Mouse (Mus musculus) thymus, postnatal 4 days (tissue): Measurements from ENCODE around the gene Faim2.

ENCODE experiments used
- DNase-seq: peaks from one replicate; pipeline ENCODE4 v3.0.0; 2021

The Faim2 gene

GRCm38 (mm10) chr15:99457606-99458401 lies 70.2 kb downstream of the Faim2 start, which contains the start of gene Nckap5l:
TSS of gene Nckap5l (minus strand) at chr15:99457748.
- DNase-seq, result peak; percentile 95

- peak; percentile 75 for DNase-seq
These were observed 70.9 kb downstream of the Faim2 start for GRCm38 (mm10) chr15:99456963-99457605.

GRCm38 (mm10) chr15:99456338-99456962 lies 71.5 kb downstream of the Faim2 start:
- no peak for DNase-seq

DNA sequence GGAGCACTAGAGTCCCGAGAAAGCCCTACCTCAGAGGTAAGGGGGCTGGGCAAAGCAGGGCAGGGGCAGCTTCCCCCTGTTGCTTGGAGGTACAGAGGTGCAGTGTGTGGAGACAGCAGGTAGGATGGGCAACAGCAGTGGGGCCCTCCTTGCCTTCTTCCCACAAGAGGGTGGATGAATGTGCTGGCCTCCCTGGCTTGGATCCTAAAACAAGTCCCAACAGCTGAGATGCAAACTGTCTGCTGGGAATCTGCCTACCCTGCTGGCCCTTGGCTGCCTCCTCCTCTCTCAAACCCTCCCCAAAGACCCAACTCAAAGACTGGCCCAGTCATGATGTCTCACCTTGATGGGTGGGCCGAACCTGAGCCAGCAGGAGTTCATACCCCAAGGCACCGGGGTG lies 72.5 kb downstream of the Faim2 start:
- no peak for DNase-seq

- DNase-seq, result no peak
These were observed 73.2 kb downstream of the Faim2 start for GRCm38 (mm10) chr15:99454585-99455279.

- DNase-seq, result peak; percentile 55
These were observed 74.6 kb downstream of the Faim2 start for GRCm38 (mm10) chr15:99453153-99453900.

DNA sequence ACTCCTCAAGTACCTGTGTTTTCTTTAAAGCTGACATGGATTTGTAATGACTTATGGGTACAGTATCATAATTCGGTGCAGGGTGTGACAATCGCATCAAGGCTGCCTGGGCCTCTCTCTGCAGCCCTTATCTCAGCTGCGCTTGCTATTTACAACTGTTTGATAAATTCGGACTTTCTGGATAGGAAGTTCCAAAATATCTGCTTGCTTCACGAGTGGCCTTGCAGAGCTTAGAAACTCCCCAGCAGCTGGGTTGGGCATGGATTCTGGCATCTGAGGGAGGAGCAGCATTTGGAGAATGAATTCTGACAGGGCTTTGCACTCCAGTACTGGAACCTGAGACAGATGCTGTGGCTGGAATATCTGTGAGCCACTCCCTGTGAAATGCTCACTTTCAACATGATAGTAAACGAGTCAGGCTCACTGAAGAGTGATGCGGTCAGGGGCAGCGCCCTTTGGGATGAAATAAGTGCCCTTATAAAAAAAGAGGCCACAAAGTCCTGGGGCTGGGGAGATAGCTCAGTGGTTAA lies 78.1 kb downstream of the Faim2 start:
- no peak for DNase-seq

DNA sequence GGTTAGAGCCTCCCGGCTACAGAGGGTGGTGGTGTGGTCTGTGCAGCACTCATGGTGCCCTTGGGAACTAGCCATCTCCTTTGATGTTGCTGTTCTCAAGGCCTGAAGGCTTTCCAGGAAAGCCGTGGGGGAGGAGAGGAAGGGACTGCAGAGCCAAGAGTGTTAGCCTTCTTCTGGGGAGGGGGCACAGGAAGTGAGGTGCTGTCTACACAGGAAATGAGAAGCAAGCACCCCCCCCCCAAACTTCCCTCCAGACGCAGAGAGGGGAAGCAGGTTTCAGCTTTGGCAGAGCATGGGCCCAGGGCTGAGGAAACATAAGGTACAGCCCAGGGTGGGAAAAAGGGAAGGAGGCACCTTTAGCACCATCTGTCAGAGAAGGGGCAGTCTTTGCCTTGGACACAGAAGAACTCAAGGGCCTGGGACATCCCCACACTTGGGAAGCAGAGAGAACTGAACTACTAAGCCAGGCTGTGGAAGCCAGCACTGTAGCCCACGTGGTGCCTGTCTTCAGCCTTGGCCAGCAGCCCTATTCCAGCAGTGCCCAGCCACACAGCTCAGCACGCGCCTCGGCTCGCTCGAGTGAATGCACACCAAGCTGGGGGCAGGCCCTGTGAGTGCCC lies 78.7 kb downstream of the Faim2 start:
- no peak for DNase-seq
